Mouse (Mus musculus): ENCODE results near the gene Ackr2.

DNA sequence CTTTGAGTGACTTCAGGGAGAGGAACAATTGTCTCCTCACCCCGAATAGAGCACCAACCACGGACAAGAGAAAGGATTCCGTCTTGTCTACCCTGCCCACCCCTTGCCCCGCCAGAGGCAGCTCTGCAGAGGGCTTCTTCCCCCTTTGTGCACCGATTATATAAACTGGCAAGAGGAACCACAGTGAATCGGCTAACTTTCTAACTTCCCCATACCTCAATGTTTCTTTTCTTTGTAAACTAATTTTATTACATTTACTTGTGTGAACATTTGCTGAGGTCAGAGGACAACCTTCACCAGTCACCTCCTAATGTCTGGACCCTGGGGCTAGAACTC is 40.0 kb upstream of the Ackr2 start, which contains the start of gene Higd1a:
- TF ChIP-seq CTCF (IDR thresholded peaks at IDR 0.05; ENCODE audit: low read depth) = no peak
- no peak for TF ChIP-seq EP300 (optimal IDR thresholded peaks at IDR 0.05)
